Mouse (Mus musculus): ENCODE data around the gene Adam19. TPM values are rescaled to one million over a fixed set of nuclear protein-coding genes. Genes with fewer than 3 reads are reported as not detected.

Gene Adam19
- polyA plus RNA-seq, 1 experiment from 2014 or later: 17.1 TPM

GRCm38 (mm10) chr11:46056770-46057411, 1.1 kb downstream of the Adam19 start:
- WGBS: 2% methylated on average over 25 of the region's 25 CpGs
- peak overlapping the region; percentile 66 for H3K4me2 ChIP-seq
- H3K36me3 ChIP-seq: no peaks in the 10 kb centered on the region
- H3K27me3 ChIP-seq (replicated peaks): no peaks in the 10 kb centered on the region
- H3K4me1 ChIP-seq: peaks cover 4% of the 10 kb centered on the region; the same call in 1 of the 2 replicates
- H3K9me3 ChIP-seq: no peaks in the 10 kb centered on the region
- H3K9ac ChIP-seq: peak overlapping the region; percentile 80
- peak overlapping the region; percentile 87 for H3K27ac ChIP-seq
- peak overlapping the region; percentile 68 for H3K4me3 ChIP-seq (replicated peaks)
- ATAC-seq (ENCODE audit: insufficient read depth, low FRiP score, low read depth): no peak

- H3K4me1 ChIP-seq: peaks cover 4% of the 10 kb centered on the region; the same call in 1 of the 2 replicates
- no peaks in the 10 kb centered on the region for H3K27me3 ChIP-seq (replicated peaks)
- 26% methylated on average over 9 of the region's 9 CpGs for WGBS
- H3K9me3 ChIP-seq: no peaks in the 10 kb centered on the region
- ATAC-seq (ENCODE audit: insufficient read depth, low FRiP score, low read depth): no peak
- peak overlapping the region; percentile 87; the same call in 1 of the 2 replicates for H3K27ac ChIP-seq
- no peak overlapping the region for H3K9ac ChIP-seq
- peak overlapping the region; percentile 66 for H3K4me2 ChIP-seq
- peak overlapping the region; percentile 68 for H3K4me3 ChIP-seq (replicated peaks)
- H3K36me3 ChIP-seq: no peaks in the 10 kb centered on the region
Measured at GRCm38 (mm10) chr11:46058011-46058410, 2.2 kb downstream of the Adam19 start.

GRCm38 (mm10) chr11:46058916-46059315, 3.1 kb downstream of the Adam19 start:
- peaks cover 4% of the 10 kb centered on the region; the same call in 1 of the 2 replicates for H3K4me1 ChIP-seq

GRCm38 (mm10) chr11:46059887-46060650, 4.3 kb downstream of the Adam19 start:
- Histone ChIP-seq H3K9ac (no peak overlapping the region), H3K4me2 (no peak overlapping the region), H3K4me3 (replicated peaks) (no peak overlapping the region), H3K4me1 (peaks cover 10% of the 10 kb centered on the region; the same call in 1 of the 2 replicates), H3K36me3 (no peaks in the 10 kb centered on the region), H3K9me3 (no peaks in the 10 kb centered on the region), H3K27me3 (replicated peaks) (no peaks in the 10 kb centered on the region), H3K27ac (no peak overlapping the region)
- no peak for ATAC-seq (ENCODE audit: insufficient read depth, low FRiP score, low read depth)
- WGBS: 65% methylated on average over 8 of the region's 8 CpGs

More at GRCm38 (mm10) chr11:46058916-46059315, 3.1 kb downstream of the Adam19 start:
- Histone ChIP-seq H3K9ac (no peak overlapping the region), H3K27me3 (replicated peaks) (no peaks in the 10 kb centered on the region), H3K4me2 (no peak overlapping the region), H3K4me3 (replicated peaks) (no peak overlapping the region), H3K9me3 (no peaks in the 10 kb centered on the region), H3K36me3 (no peaks in the 10 kb centered on the region), H3K27ac (no peak overlapping the region)
- ATAC-seq (ENCODE audit: insufficient read depth, low FRiP score, low read depth): no peak
- 93% methylated on average over 4 of the region's 4 CpGs for WGBS

GRCm38 (mm10) chr11:46060651-46061020, 4.8 kb downstream of the Adam19 start:
- H3K9me3 ChIP-seq: no peaks in the 10 kb centered on the region
- no peak overlapping the region for H3K4me3 ChIP-seq (replicated peaks)
- no peak overlapping the region for H3K4me2 ChIP-seq
- no peaks in the 10 kb centered on the region for H3K36me3 ChIP-seq
- no peaks in the 10 kb centered on the region for H3K27me3 ChIP-seq (replicated peaks)
- H3K4me1 ChIP-seq: peaks cover 11% of the 10 kb centered on the region
- 66% methylated on average over 5 of the region's 5 CpGs for WGBS
- ATAC-seq (ENCODE audit: insufficient read depth, low FRiP score, low read depth): no peak
- H3K27ac ChIP-seq: no peak overlapping the region
- no peak overlapping the region for H3K9ac ChIP-seq

GRCm38 (mm10) chr11:46061776-46062445, 6.1 kb downstream of the Adam19 start:
- Histone ChIP-seq H3K4me3 (replicated peaks) (no peak overlapping the region), H3K4me1 (peaks cover 17% of the 10 kb centered on the region), H3K36me3 (no peaks in the 10 kb centered on the region), H3K9ac (no peak overlapping the region), H3K4me2 (no peak overlapping the region), H3K27ac (peak overlapping the region; percentile 44; the same call in 1 of the 2 replicates), H3K27me3 (replicated peaks) (no peaks in the 10 kb centered on the region), H3K9me3 (no peaks in the 10 kb centered on the region)
- ATAC-seq (ENCODE audit: insufficient read depth, low FRiP score, low read depth): no peak
- 64% methylated on average over 6 of the region's 6 CpGs for WGBS

- Histone ChIP-seq H3K9ac (no peak overlapping the region), H3K27ac (no peak overlapping the region), H3K9me3 (no peaks in the 10 kb centered on the region), H3K27me3 (replicated peaks) (no peaks in the 10 kb centered on the region), H3K36me3 (no peaks in the 10 kb centered on the region), H3K4me3 (replicated peaks) (no peak overlapping the region), H3K4me2 (no peak overlapping the region), H3K4me1 (peaks cover 17% of the 10 kb centered on the region)
- WGBS: 71% methylated on average over 4 of the region's 4 CpGs
- ATAC-seq (ENCODE audit: insufficient read depth, low FRiP score, low read depth): no peak
Measured at GRCm38 (mm10) chr11:46062569-46062968, 6.8 kb downstream of the Adam19 start.

- WGBS: 52% methylated on average over 9 of the region's 9 CpGs
- no peak overlapping the region for H3K4me2 ChIP-seq
- H3K27ac ChIP-seq: peak overlapping the region; percentile 28; the same call in 1 of the 2 replicates
Measured at GRCm38 (mm10) chr11:46062993-46063731, 7.4 kb downstream of the Adam19 start.

GRCm38 (mm10) chr11:46064767-46065166, 9.0 kb downstream of the Adam19 start:
- WGBS: 43% methylated on average over 8 of the region's 8 CpGs

More at GRCm38 (mm10) chr11:46062993-46063731, 7.4 kb downstream of the Adam19 start:
- peaks cover 17% of the 10 kb centered on the region for H3K4me1 ChIP-seq
- no peak overlapping the region for H3K9ac ChIP-seq
- H3K36me3 ChIP-seq: no peaks in the 10 kb centered on the region
- no peak overlapping the region for H3K4me3 ChIP-seq (replicated peaks)
- no peaks in the 10 kb centered on the region for H3K27me3 ChIP-seq (replicated peaks)
- no peaks in the 10 kb centered on the region for H3K9me3 ChIP-seq
- no peak for ATAC-seq (ENCODE audit: insufficient read depth, low FRiP score, low read depth)

GRCm38 (mm10) chr11:46065201-46066011, 9.6 kb downstream of the Adam19 start:
- peak; percentile 69 for ATAC-seq (ENCODE audit: insufficient read depth, low FRiP score, low read depth)
- Histone ChIP-seq H3K27me3 (replicated peaks) (no peaks in the 10 kb centered on the region), H3K9me3 (no peaks in the 10 kb centered on the region), H3K9ac (no peak overlapping the region), H3K4me2 (0 out of 2 replicates have a peak overlapping the region, but pooled peaks have one; percentile 8), H3K4me3 (replicated peaks) (no peak overlapping the region), H3K27ac (peak overlapping the region; percentile 59), H3K4me1 (peaks cover 22% of the 10 kb centered on the region), H3K36me3 (no peaks in the 10 kb centered on the region)
- WGBS: 22% methylated on average over 21 of the region's 21 CpGs

More at GRCm38 (mm10) chr11:46064767-46065166, 9.0 kb downstream of the Adam19 start:
- Histone ChIP-seq H3K9ac (no peak overlapping the region), H3K36me3 (no peaks in the 10 kb centered on the region), H3K4me3 (replicated peaks) (no peak overlapping the region), H3K27me3 (replicated peaks) (no peaks in the 10 kb centered on the region), H3K9me3 (no peaks in the 10 kb centered on the region), H3K27ac (peak overlapping the region; percentile 59), H3K4me1 (peaks cover 22% of the 10 kb centered on the region), H3K4me2 (no peak overlapping the region)
- ATAC-seq (ENCODE audit: insufficient read depth, low FRiP score, low read depth): no peak
